ENCODE assay signal across 20 mouse cellular contexts in the genomic region with DNA sequence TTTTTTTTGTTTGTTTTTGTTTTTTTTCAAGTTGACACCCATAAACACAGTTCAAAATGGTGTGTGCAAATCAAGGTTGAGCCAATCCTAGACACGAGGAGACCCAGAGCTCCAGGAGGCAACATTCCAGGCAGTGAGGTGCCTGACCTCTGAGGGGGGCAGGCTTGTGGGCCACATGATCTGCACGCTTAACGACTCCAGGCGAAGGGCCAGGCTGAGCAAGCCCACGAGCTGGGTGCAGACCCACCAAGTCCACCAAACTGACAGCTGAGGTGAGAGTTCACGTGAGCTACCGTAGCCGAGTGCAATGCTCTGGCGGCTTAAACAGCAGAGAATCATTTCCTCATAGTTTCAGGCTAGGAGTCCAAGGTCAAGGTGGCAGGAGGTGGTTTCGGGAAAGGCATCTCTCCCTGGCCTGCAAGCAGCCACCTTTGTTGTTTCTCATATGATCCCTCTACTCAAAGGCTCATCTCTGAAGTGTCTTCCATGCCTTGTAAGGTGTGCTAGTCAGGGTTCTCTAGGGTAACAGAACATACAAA.
DNase-seq lines count a peak whose midpoint lies in the region; ATAC-seq and TF ChIP-seq lines count a peak whose summit lies in the region.
"Had no signal": no experiment of that assay in that cellular context is flagged by ENCODE, and none has a peak within 500 bp of the region (broad histone marks: within the 10 kb centered on the region; RNA-seq: fewer than 3 reads in every experiment).

No protein-coding gene starts in this region.

- TF ChIP-seq CTCF in liver, adult 2 months (IDR thresholded peaks at IDR 0.05; ENCODE audit: low read depth, low read length) = no peak
- TF ChIP-seq CTCF in kidney, adult 2 months (conservative IDR thresholded peaks at IDR 0.05; ENCODE audit: insufficient read depth, insufficient read length, low read depth, low read length) = no peak

- H3K4me3 ChIP-seq in liver, adult 2 months (ENCODE audit: insufficient read depth, low read depth, low read length) = no peak overlapping the region
- H3K4me3 ChIP-seq in liver, embryonic 11.5 days (ENCODE audit: low read depth, low read length) = no peak overlapping the region
- no peak overlapping the region for H3K4me3 ChIP-seq in kidney, adult 2 months (ENCODE audit: insufficient read depth, low read depth, low read length)
- H3K4me3 ChIP-seq: forebrain, embryonic 10.5 days; hindbrain, embryonic 15.5 days; intestine, embryonic 15.5 days; liver, embryonic 13.5 days; lung, embryonic 15.5 days had no signal

- DNase-seq in liver, adult 2 months (ENCODE audit: extremely low read depth, low read depth, low spot score) = peak; percentile 72
- DNase-seq in liver, embryonic 11.5 days (ENCODE audit: low spot score) = no peak
- peak; percentile 81 for DNase-seq in kidney, adult 2 months
- peak; percentile 72 for DNase-seq in kidney, postnatal 10 days
- peak; percentile 61 for DNase-seq in yolk sac, embryonic 10.5 days (ENCODE audit: low spot score)
- no peak for DNase-seq in frontal cortex, postnatal 25 days (ENCODE audit: low spot score in 2 of 2)
- no peak for DNase-seq in cerebellum, postnatal 25 days
- DNase-seq: adrenal gland, adult 2 months; cerebellum, adult 9-11 months; heart, adult 11 months; heart, postnatal 36 days; left cerebral cortex, postnatal 4 days; liver, embryonic 13.5 days had no signal

- TF ChIP-seq POLR2A in liver, adult 2 months (IDR thresholded peaks at IDR 0.05; ENCODE audit: extremely low read depth, insufficient read depth, low read length) = no peak
- no peak for TF ChIP-seq POLR2A in kidney, adult 2 months (IDR thresholded peaks at IDR 0.05; ENCODE audit: low read depth, low read length)

- no peak overlapping the region for H3K9ac ChIP-seq in liver, adult 2 months (ENCODE audit: low read depth, low read length)
- no peak overlapping the region for H3K9ac ChIP-seq in liver, embryonic 11.5 days (ENCODE audit: low read depth, low read length)
- H3K9ac ChIP-seq: hindbrain, embryonic 15.5 days; intestine, embryonic 15.5 days; liver, embryonic 13.5 days; lung, embryonic 15.5 days had no signal

- 39% methylated on average over 10 of the region's 10 CpGs for WGBS in liver, adult 2 months
- 62% methylated on average over 10 of the region's 10 CpGs for WGBS in liver, embryonic 11.5 days
- WGBS in kidney, adult 2 months = 29% methylated on average over 10 of the region's 10 CpGs

- H3K4me1 ChIP-seq in liver, adult 2 months (ENCODE audit: control insufficient read depth, insufficient read depth, low read length) = peaks cover 2% of the 10 kb centered on the region; the same call in 1 of the 2 replicates
- H3K4me1 ChIP-seq in liver, embryonic 11.5 days (replicated peaks; ENCODE audit: control insufficient read depth, insufficient read depth, low read length) = no peaks in the 10 kb centered on the region
- H3K4me1 ChIP-seq in kidney, adult 2 months (ENCODE audit: control insufficient read depth, insufficient read depth, low read length) = peaks cover 13% of the 10 kb centered on the region
- H3K4me1 ChIP-seq: liver, embryonic 13.5 days had no signal

- H3K9me3 ChIP-seq in liver, embryonic 11.5 days (ENCODE audit: control insufficient read depth, low read length) = no peaks in the 10 kb centered on the region
- H3K9me3 ChIP-seq: forebrain, embryonic 10.5 days; hindbrain, embryonic 15.5 days; intestine, embryonic 15.5 days; liver, embryonic 13.5 days; lung, embryonic 15.5 days had no signal

- no peaks in the 10 kb centered on the region for H3K27me3 ChIP-seq in liver, adult 2 months (ENCODE audit: control insufficient read depth, insufficient read depth, low read length)
- no peaks in the 10 kb centered on the region for H3K27me3 ChIP-seq in liver, embryonic 11.5 days (replicated peaks; ENCODE audit: control insufficient read depth, insufficient read depth, low read length)
- no peaks in the 10 kb centered on the region for H3K27me3 ChIP-seq in kidney, adult 2 months (replicated peaks; ENCODE audit: control insufficient read depth, insufficient read depth, low read length)
- H3K27me3 ChIP-seq: CH12.LX; hindbrain, embryonic 15.5 days; intestine, embryonic 15.5 days; liver, embryonic 13.5 days; lung, embryonic 15.5 days had no signal

- no peaks in the 10 kb centered on the region for H3K79me2 ChIP-seq in liver, adult 2 months (ENCODE audit: control insufficient read depth, insufficient read depth, low read length)

- no peak for ATAC-seq in liver, embryonic 11.5 days (replicated peaks; ENCODE audit: low FRiP score)
- ATAC-seq: intestine, embryonic 15.5 days had no signal

- no peak overlapping the region for H3K4me2 ChIP-seq in liver, embryonic 11.5 days
- H3K4me2 ChIP-seq: hindbrain, embryonic 15.5 days; intestine, embryonic 15.5 days; liver, embryonic 13.5 days; lung, embryonic 15.5 days; midbrain, embryonic 11.5 days had no signal

- H3K36me3 ChIP-seq in liver, adult 2 months (ENCODE audit: control insufficient read depth, insufficient read depth, low read length) = no peaks in the 10 kb centered on the region
- no peaks in the 10 kb centered on the region for H3K36me3 ChIP-seq in liver, embryonic 11.5 days (ENCODE audit: control insufficient read depth, insufficient read depth, low read length)
- H3K36me3 ChIP-seq in kidney, adult 2 months (ENCODE audit: control insufficient read depth, insufficient read depth, low read length) = no peaks in the 10 kb centered on the region
- H3K36me3 ChIP-seq: forebrain, embryonic 10.5 days; hindbrain, embryonic 15.5 days; intestine, embryonic 15.5 days; liver, embryonic 13.5 days; lung, embryonic 15.5 days had no signal

- H3K27ac ChIP-seq in liver, adult 2 months (replicated peaks; ENCODE audit: insufficient read depth, low read depth, low read length) = no peak overlapping the region
- no peak overlapping the region for H3K27ac ChIP-seq in liver, embryonic 11.5 days (ENCODE audit: low read depth, low read length)
- peak overlapping the region; percentile 57 for H3K27ac ChIP-seq in kidney, adult 2 months (ENCODE audit: insufficient read depth, low read depth, low read length)
- H3K27ac ChIP-seq: forebrain, embryonic 10.5 days; hindbrain, embryonic 15.5 days; intestine, embryonic 15.5 days; liver, embryonic 13.5 days; lung, embryonic 15.5 days; macrophage had no signal

Comparison
In these comparisons a context has a peak if more than half of its experiments do, and no peak if none do; other contexts are left out.
1. DNase-seq: peak in liver, adult 2 months (single experiment), kidney, adult 2 months (single experiment), kidney, postnatal 10 days (single experiment) and yolk sac, embryonic 10.5 days (single experiment); none in liver, embryonic 11.5 days (single experiment), frontal cortex, postnatal 25 days (0 of 2) and cerebellum, postnatal 25 days (0 of 2).